Mouse (Mus musculus) embryonic facial prominence, embryonic 11.5 days (tissue): ENCODE measurements around the gene Lrrc73. TPM values are rescaled to one million over a fixed set of nuclear protein-coding genes. Genes with fewer than 3 reads are reported as not detected.

ENCODE experiments used
- ATAC-seq: fragments of 200-750 bp; cut with Nextera tagmentation; replicated peaks from 2 replicates; pipeline ENCODE4 v1.8.0; 2017; ENCODE audit warnings: low read depth; ENCODE audit not compliant: insufficient number of reproducible peaks, low FRiP score, low TSS enrichment
- DNase-seq: peaks from one replicate; pipeline ENCODE4 v3.0.0-alpha.2; 2015; ENCODE audit warnings: low spot score
- H3K27ac ChIP-seq: fragments of 300-500 bp; sonication (generic); replicated peaks from 2 replicates; pipeline ENCODE4 v1.5.1; 2014; ENCODE audit warnings: mild to moderate bottlenecking, low read depth, low read length, control low read depth
- H3K27me3 ChIP-seq: fragments of 300-500 bp; sonication (generic); 2 replicates; pipeline ENCODE4 v1.6.1; 2014; ENCODE audit warnings: mild to moderate bottlenecking, low read length, moderate library complexity, mixed read lengths; ENCODE audit not compliant: control insufficient read depth, insufficient read depth
- H3K36me3 ChIP-seq: fragments of 300-500 bp; sonication (generic); replicated peaks from 2 replicates; pipeline ENCODE4 v1.6.1; 2014; ENCODE audit warnings: low read depth, mild to moderate bottlenecking, low read length, moderate library complexity, mixed read lengths; ENCODE audit not compliant: control insufficient read depth, insufficient read depth
- H3K4me1 ChIP-seq: fragments of 300-500 bp; sonication (generic); 2 replicates; pipeline ENCODE4 v1.6.1; 2014; ENCODE audit warnings: low read length, mixed read lengths; ENCODE audit not compliant: control insufficient read depth, insufficient read depth
- H3K4me2 ChIP-seq: fragments of 300-500 bp; sonication (generic); 2 replicates; pipeline ENCODE4 v1.6.1; 2014; ENCODE audit warnings: low read depth, mild to moderate bottlenecking, control low read depth, low read length, moderate library complexity
- H3K4me3 ChIP-seq: fragments of 300-500 bp; sonication (generic); 2 replicates; pipeline ENCODE4 v1.5.1; 2014; ENCODE audit warnings: low read depth, low read length, control low read depth
- H3K9ac ChIP-seq: fragments of 300-500 bp; sonication (generic); replicated peaks from 2 replicates; pipeline ENCODE4 v1.6.1; 2014; ENCODE audit warnings: mild to moderate bottlenecking, control low read depth, low read length
- H3K9me3 ChIP-seq: fragments of 300-500 bp; sonication (generic); replicated peaks from 2 replicates; pipeline ENCODE4 v1.6.1; 2016; ENCODE audit warnings: mild to moderate bottlenecking, low read length, inconsistent platforms, mixed read lengths; ENCODE audit not compliant: control insufficient read depth
- WGBS: fragments of 180-500 bp; shearing (Covaris S2); extraction: QIAGEN DNeasy Blood & Tissue Kit; methylation state at CpG from one replicate; pipeline ENCODE4 v1.1.7; 2014; 5-methylcytosine and 5-hydroxymethylcytosine counted together
- polyA plus RNA-seq: library from polyadenylated mRNA; unstranded; fragments of >200 nt; fragmentation: Nextera tagmentation; extraction: Ambion mirVana; gene quantifications from 2 replicates; pipeline ENCODE4 v1.2.1, GENCODE M21; 2014

Lrrc73 gene
- polyA plus RNA-seq, 1 experiment from 2014 or later: 1.2 TPM

DNA sequence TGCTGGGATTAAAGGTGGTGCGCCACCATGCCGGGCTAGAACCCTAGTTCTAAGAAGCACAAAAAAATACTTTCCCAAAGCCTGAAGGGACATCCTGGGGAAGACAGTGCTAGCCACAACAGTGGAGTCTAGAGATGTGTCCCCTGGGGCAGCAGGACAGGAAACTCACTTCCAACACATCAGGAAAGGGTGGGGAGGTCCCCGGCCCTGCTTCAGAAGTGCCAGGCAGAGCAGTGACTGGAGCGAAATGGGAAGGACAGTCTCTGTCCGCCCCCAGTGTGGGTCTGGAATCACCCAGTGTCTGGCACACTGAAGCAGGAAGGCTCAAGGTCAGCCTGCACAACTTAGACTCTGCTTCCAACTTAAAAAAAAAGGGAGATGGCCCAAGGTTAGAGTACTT, 19.3 kb downstream of the Lrrc73 start:
- Histone ChIP-seq H3K4me2 (no peak overlapping the region), H3K27me3 (no peaks in the 10 kb centered on the region), H3K4me3 (no peak overlapping the region), H3K9me3 (no peaks in the 10 kb centered on the region), H3K4me1 (peaks cover 2% of the 10 kb centered on the region; the same call in 1 of the 2 replicates), H3K27ac (no peak overlapping the region), H3K9ac (no peak overlapping the region), H3K36me3 (peaks cover 4% of the 10 kb centered on the region; the same call in 1 of the 2 replicates)
- ATAC-seq (no peak), DNase-seq (no peak)
- 82% methylated on average over 5 of the region's 5 CpGs for WGBS

DNA sequence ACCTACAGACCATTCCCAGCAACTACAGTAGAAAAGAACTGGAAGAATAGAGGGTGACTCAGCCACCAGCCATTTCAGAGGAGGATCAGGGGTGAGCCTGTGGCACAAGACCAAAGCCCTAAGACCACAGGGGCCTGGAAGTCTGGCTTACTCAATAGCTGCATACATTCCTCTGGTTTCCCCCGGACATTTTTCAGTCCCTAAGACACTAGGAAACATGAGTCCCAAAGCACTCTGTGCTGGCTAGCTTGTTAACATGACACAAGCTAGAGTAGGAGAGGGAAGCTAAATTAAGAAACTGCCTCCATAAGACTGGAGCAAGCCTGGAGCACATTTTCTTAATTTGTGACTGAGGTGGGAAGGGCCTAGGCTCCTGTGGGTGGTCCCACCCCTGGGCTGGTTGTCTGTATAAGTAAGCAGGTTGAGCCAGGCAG, 20.5 kb downstream of the Lrrc73 start:
- H3K9ac ChIP-seq: no peak overlapping the region
- peaks cover 2% of the 10 kb centered on the region; the same call in 1 of the 2 replicates for H3K4me1 ChIP-seq
- peaks cover 4% of the 10 kb centered on the region; the same call in 1 of the 2 replicates for H3K36me3 ChIP-seq
- 31% methylated on average over 1 of the region's 1 CpGs for WGBS
- no peak overlapping the region for H3K27ac ChIP-seq
- DNase-seq: peak; percentile 39
- H3K4me2 ChIP-seq: no peak overlapping the region
- no peak overlapping the region for H3K4me3 ChIP-seq
- 0 out of 2 replicates have a peak, but pooled peaks have one; percentile 55 for ATAC-seq
- no peaks in the 10 kb centered on the region for H3K27me3 ChIP-seq
- no peaks in the 10 kb centered on the region for H3K9me3 ChIP-seq

GRCm38 (mm10) chr17:46274465-46274864, 21.1 kb downstream of the Lrrc73 start:
- no peak overlapping the region for H3K9ac ChIP-seq
- H3K4me1 ChIP-seq: peaks cover 2% of the 10 kb centered on the region; the same call in 1 of the 2 replicates
- 38% methylated on average over 6 of the region's 6 CpGs for WGBS
- no peak overlapping the region for H3K4me3 ChIP-seq
- H3K27me3 ChIP-seq: no peaks in the 10 kb centered on the region
- H3K36me3 ChIP-seq: peaks cover 4% of the 10 kb centered on the region; the same call in 1 of the 2 replicates
- no peaks in the 10 kb centered on the region for H3K9me3 ChIP-seq
- ATAC-seq (no peak), DNase-seq (no peak)
- no peak overlapping the region; the same call in 1 of the 2 replicates for H3K4me2 ChIP-seq
- no peak overlapping the region for H3K27ac ChIP-seq

DNA sequence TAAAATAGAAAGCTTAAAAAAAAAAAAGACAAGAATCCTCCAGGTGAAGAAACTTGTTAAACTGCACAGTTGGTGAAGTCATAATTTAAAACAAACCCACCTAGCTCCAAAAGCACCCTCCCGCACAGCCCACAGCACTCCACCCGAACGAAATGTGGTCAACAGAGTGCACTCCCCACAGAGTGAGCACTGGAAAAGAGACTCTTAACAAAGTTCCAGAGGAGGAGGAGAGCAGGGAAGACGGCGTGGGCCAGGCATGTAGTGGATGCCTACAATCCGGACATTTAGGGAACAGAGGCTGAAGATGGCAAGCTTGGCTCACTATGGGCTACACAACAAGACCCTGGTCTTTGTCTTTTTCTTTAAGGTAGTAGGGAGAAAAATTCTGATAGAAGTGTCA, 21.7 kb downstream of the Lrrc73 start:
- DNase-seq: no peak
- Histone ChIP-seq H3K4me1 (peaks cover 2% of the 10 kb centered on the region; the same call in 1 of the 2 replicates), H3K4me3 (no peak overlapping the region), H3K9ac (no peak overlapping the region), H3K9me3 (no peaks in the 10 kb centered on the region), H3K36me3 (peaks cover 1% of the 10 kb centered on the region; the same call in 1 of the 2 replicates), H3K4me2 (no peak overlapping the region), H3K27me3 (no peaks in the 10 kb centered on the region), H3K27ac (no peak overlapping the region)
- ATAC-seq: no peak
- WGBS: 74% methylated on average over 6 of the region's 6 CpGs

DNA sequence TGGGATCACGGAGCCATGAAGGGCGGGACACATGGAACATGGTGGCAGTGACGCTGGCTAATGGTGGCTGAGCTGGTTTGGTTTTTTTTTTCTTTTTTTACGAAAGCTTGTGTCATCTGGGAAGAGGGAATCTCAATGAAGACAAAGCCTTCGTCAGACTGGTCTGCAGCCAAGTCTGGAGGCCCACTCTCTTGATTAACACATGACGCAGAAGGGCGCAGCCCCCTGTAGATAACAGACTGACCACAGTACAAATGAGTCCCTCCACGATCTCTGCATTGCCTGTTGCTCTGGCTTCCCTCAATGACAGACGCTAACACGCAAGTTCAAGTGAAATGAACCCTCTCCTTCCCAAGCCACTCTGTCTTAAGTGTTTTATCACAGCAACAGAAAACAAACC, 22.2 kb downstream of the Lrrc73 start:
- no peaks in the 10 kb centered on the region; the same call in 1 of the 2 replicates for H3K36me3 ChIP-seq
- no peak overlapping the region for H3K27ac ChIP-seq
- DNase-seq: no peak
- H3K4me3 ChIP-seq: no peak overlapping the region
- no peaks in the 10 kb centered on the region for H3K27me3 ChIP-seq
- H3K9me3 ChIP-seq: no peaks in the 10 kb centered on the region
- ATAC-seq: no peak
- H3K9ac ChIP-seq: no peak overlapping the region
- no peak overlapping the region for H3K4me2 ChIP-seq
- 94% methylated on average over 10 of the region's 10 CpGs for WGBS
- peaks cover 2% of the 10 kb centered on the region; the same call in 1 of the 2 replicates for H3K4me1 ChIP-seq

- Histone ChIP-seq H3K4me2 (0 out of 2 replicates have a peak overlapping the region, but pooled peaks have one; percentile 7), H3K9me3 (no peaks in the 10 kb centered on the region), H3K27me3 (no peaks in the 10 kb centered on the region), H3K27ac (peak overlapping the region; percentile 63; the same call in 1 of the 2 replicates), H3K36me3 (no peaks in the 10 kb centered on the region), H3K4me1 (no peaks in the 10 kb centered on the region; the same call in 1 of the 2 replicates), H3K4me3 (no peak overlapping the region), H3K9ac (no peak overlapping the region)
- 20% methylated on average over 4 of the region's 4 CpGs for WGBS
- ATAC-seq (no peak), DNase-seq (peak; percentile 75)
Observed at GRCm38 (mm10) chr17:46277586-46277985, 24.3 kb downstream of the Lrrc73 start.

GRCm38 (mm10) chr17:46278011-46278765, 24.9 kb downstream of the Lrrc73 start:
- H3K36me3 ChIP-seq: no peaks in the 10 kb centered on the region
- no peak for DNase-seq
- H3K4me3 ChIP-seq: no peak overlapping the region
- ATAC-seq: no peak
- H3K4me1 ChIP-seq: no peaks in the 10 kb centered on the region; the same call in 1 of the 2 replicates
- no peak overlapping the region for H3K4me2 ChIP-seq
- peak overlapping the region; percentile 15; the same call in 1 of the 2 replicates for H3K27ac ChIP-seq
- no peaks in the 10 kb centered on the region for H3K27me3 ChIP-seq
- H3K9ac ChIP-seq: no peak overlapping the region
- 70% methylated on average over 12 of the region's 12 CpGs for WGBS
- no peaks in the 10 kb centered on the region for H3K9me3 ChIP-seq
